Mouse (Mus musculus) spleen, adult 2 months (tissue): Measurements from ENCODE around the gene Atp6v0a4. TPM values are rescaled to one million over a fixed set of nuclear protein-coding genes. Genes with fewer than 3 reads are reported as not detected.
A peak's percentile ranks its signal among the peaks of the same experiment; 100 is the strongest.

Experiments
- DNase-seq, 2 experiments: peaks; one replicate each; pipeline versions ENCODE4 v3.0.0 to v3.0.0-alpha.2; 2012 to 2021; ENCODE audit warnings: low spot score in 2 of 2, low read depth in 1 of 2
- H3K27ac ChIP-seq: fragments of 200-500 bp; 2 replicates; pipeline ENCODE4 v1.5.1; 2012; ENCODE audit warnings: low read length, inconsistent platforms; ENCODE audit not compliant: insufficient read depth
- H3K27me3 ChIP-seq: fragments of 200-500 bp; 2 replicates; pipeline ENCODE4 v1.6.1; 2012; ENCODE audit warnings: mild to moderate bottlenecking, moderate library complexity, low read length, inconsistent platforms; ENCODE audit not compliant: control insufficient read depth, insufficient read depth
- H3K36me3 ChIP-seq: fragments of 200-500 bp; 2 replicates; pipeline ENCODE4 v1.6.1; 2012; ENCODE audit warnings: mild to moderate bottlenecking, low read length, inconsistent platforms; ENCODE audit not compliant: control insufficient read depth, insufficient read depth
- H3K4me1 ChIP-seq: fragments of 200-500 bp; 2 replicates; pipeline ENCODE4 v1.6.1; 2011; ENCODE audit warnings: inconsistent platforms; ENCODE audit not compliant: control insufficient read depth, insufficient read depth, insufficient read length
- H3K4me3 ChIP-seq: fragments of 200-500 bp; 2 replicates; pipeline ENCODE4 v1.5.1; 2011; ENCODE audit warnings: mild to moderate bottlenecking, inconsistent platforms; ENCODE audit not compliant: insufficient read depth, insufficient read length; ENCODE audit errors: extremely low read depth
- CTCF ChIP-seq: fragments of 200-500 bp; IDR thresholded peaks from 2 replicates; pipeline ENCODE4 v1.5.1; 2011; ENCODE audit warnings: mild to moderate bottlenecking, inconsistent platforms; ENCODE audit not compliant: insufficient read depth, insufficient read length, insufficient replicate concordance; ENCODE audit errors: extremely low read depth
- POLR2A ChIP-seq: fragments of 200-500 bp; IDR thresholded peaks from 2 replicates; pipeline ENCODE4 v1.6.1; 2011; ENCODE audit warnings: low read depth, low read length, inconsistent platforms
- whole genome bisulfite sequencing: fragments of 180-500 bp; shearing (Covaris S2); methylation state at CpG from one replicate; pipeline ENCODE4 v1.1.7; 2018; 5-methylcytosine and 5-hydroxymethylcytosine counted together
- polyA plus RNA-seq: library from polyadenylated mRNA; depleted of rRNA; stranded (reverse); fragments of >200 nt; gene quantifications from 2 replicates; pipeline ENCODE4 v1.2.3, GENCODE M21; 2012; rRNA removed

The Atp6v0a4 gene
- polyA plus RNA-seq, 1 experiment = 0.41 TPM

DNA sequence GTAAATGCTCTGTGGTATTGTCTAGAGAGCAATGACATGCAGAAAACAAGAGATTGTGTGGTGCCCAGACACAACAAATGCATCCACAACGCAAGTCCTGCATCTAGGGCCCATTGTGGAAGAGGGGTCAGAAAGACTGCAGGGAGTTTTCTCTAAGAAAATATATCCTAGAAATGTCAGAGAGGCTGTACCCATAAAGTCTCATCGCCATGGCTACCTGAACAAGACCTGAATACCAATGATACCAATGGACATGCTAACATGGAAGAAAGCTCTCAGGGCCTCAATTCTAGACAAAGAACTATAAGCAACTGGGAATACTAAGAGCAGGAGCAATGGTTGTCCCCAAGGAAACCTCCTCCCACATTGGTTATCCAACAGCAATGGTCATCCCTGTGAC, 111.6 kb downstream of the Atp6v0a4 start:
- DNase-seq = no peak
- Histone ChIP-seq H3K36me3 (no peaks in the 10 kb centered on the region), H3K4me1 (no peaks in the 10 kb centered on the region), H3K4me3 (no peak overlapping the region), H3K27me3 (no peaks in the 10 kb centered on the region), H3K27ac (no peak overlapping the region)
- TF ChIP-seq CTCF = no peak
- WGBS = 90% methylated on average over 2 of the region's 2 CpGs

DNA sequence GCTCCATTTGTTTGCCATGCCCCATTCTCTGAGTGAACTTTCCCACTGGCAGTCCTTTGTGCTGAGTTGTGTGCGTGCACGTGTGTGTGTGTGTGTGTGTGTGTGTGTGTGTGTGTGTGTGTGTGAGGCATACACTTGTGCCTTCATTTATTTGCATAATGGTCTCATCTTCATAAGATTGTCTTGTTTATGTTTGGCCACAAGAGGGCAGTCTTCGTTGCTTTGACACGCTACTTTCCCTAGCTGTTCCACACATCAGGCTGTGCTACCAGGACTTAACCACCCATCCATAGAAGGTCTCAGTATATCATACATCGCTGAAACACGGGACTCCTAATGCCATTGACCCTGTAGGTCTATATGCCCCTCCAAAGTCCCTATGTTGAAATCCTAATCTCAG, 116.9 kb downstream of the Atp6v0a4 start:
- H3K36me3 ChIP-seq = no peaks in the 10 kb centered on the region
- TF ChIP-seq CTCF (no peak), POLR2A (no peak)
- WGBS = 7% methylated on average over 6 of the region's 6 CpGs
- DNase-seq = peak; percentile 7 to 22
- no peak overlapping the region for H3K27ac ChIP-seq
- H3K4me3 ChIP-seq = no peak overlapping the region
- no peaks in the 10 kb centered on the region for H3K27me3 ChIP-seq
- H3K4me1 ChIP-seq = no peaks in the 10 kb centered on the region

Other genes starting within 250 kb of the Atp6v0a4 start
- 0.06 TPM in 1 of 2 replicates, not detected in the other for gene Svopl, start 77.6 kb downstream of the Atp6v0a4 start, polyA plus RNA-seq
- not detected in 2 replicates for gene Tmem213, start 15.3 kb downstream of the Atp6v0a4 start, polyA plus RNA-seq
- gene D630045J12Rik, start 129.4 kb upstream of the Atp6v0a4 start, polyA plus RNA-seq = 0.25 and 0.33 TPM in 2 replicates
- 1.4 and 1.5 TPM in 2 replicates for gene Zc3hav1l, start 174.7 kb upstream of the Atp6v0a4 start, polyA plus RNA-seq
- 40.7 and 46.4 TPM in 2 replicates for gene Zc3hav1, start 230.0 kb upstream of the Atp6v0a4 start, polyA plus RNA-seq